ENCODE assay signal across 33 mouse cellular contexts in the genomic region with DNA sequence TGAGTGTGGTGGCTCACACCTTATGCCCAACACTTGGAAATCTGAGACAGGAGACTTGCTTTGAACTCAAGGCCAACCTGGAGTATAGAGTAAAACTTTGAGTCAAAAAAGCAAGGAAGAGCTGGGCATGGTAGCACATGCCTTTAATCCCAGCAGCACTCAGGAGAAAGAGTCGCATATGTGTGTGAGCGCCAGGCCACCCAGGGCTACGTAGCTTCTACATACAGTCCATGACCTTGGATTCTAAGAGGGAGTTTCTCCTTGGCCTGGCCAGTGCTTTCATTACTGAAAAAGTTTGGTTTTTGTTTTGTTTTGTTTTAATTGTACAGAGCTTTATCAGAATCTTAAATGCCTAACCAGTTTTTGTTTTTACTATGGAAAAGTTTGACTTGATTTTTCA. TPM values are rescaled to one million over a fixed set of nuclear protein-coding genes. Genes with fewer than 3 reads are reported as not detected.
A peak's percentile ranks its signal among the peaks of the same experiment; 100 is the strongest.
DNase-seq lines count a peak whose midpoint lies in the region; ATAC-seq and TF ChIP-seq lines count a peak whose summit lies in the region.
"Had no signal": no experiment of that assay in that cellular context is flagged by ENCODE, and none has a peak within 500 bp of the region (broad histone marks: within the 10 kb centered on the region; RNA-seq: fewer than 3 reads in every experiment).

No protein-coding gene starts in this region.

- H3K4me2 ChIP-seq in kidney, postnatal 0 days (ENCODE audit: low read length): no peak overlapping the region
- no peak overlapping the region for H3K4me2 ChIP-seq in kidney, embryonic 15.5 days
- H3K4me2 ChIP-seq in forebrain, embryonic 13.5 days: no peak overlapping the region
- H3K4me2 ChIP-seq: embryonic facial prominence, embryonic 12.5 days; embryonic facial prominence, embryonic 15.5 days; forebrain, embryonic 15.5 days; heart, embryonic 13.5 days; hindbrain, embryonic 13.5 days; intestine, embryonic 15.5 days had no signal

- no peak for ATAC-seq in kidney, postnatal 0 days (replicated peaks; ENCODE audit: low FRiP score, low read depth)
- no peak for ATAC-seq in kidney, embryonic 15.5 days (replicated peaks; ENCODE audit: low FRiP score)
- no peak for ATAC-seq in forebrain, embryonic 13.5 days
- ATAC-seq: activated CD4-positive, CD25-positive, alpha-beta regulatory T cell, adult 4 months; CD4-positive, CD25-positive, alpha-beta regulatory T cell, adult 4 months; forebrain, embryonic 15.5 days; hindbrain, embryonic 16.5 days; intestine, embryonic 15.5 days had no signal

- 67% methylated on average over 3 of the region's 3 CpGs for WGBS in kidney, postnatal 0 days
- 76% methylated on average over 3 of the region's 3 CpGs for WGBS in kidney, embryonic 15.5 days
- 96% methylated on average over 3 of the region's 3 CpGs for whole genome bisulfite sequencing in forebrain, embryonic 13.5 days

- H3K9ac ChIP-seq in kidney, postnatal 0 days (ENCODE audit: low read depth, low read length): no peak overlapping the region
- H3K9ac ChIP-seq in kidney, embryonic 15.5 days: no peak overlapping the region
- no peak overlapping the region for H3K9ac ChIP-seq in forebrain, embryonic 13.5 days
- H3K9ac ChIP-seq: embryonic facial prominence, embryonic 12.5 days; embryonic facial prominence, embryonic 15.5 days; forebrain, embryonic 15.5 days; heart, embryonic 13.5 days; hindbrain, embryonic 13.5 days; intestine, embryonic 15.5 days had no signal

- H3K27me3 ChIP-seq in kidney, postnatal 0 days (ENCODE audit: insufficient read depth, low read length): no peaks in the 10 kb centered on the region
- H3K27me3 ChIP-seq in kidney, embryonic 15.5 days: no peaks in the 10 kb centered on the region
- no peaks in the 10 kb centered on the region for H3K27me3 ChIP-seq in forebrain, embryonic 13.5 days
- H3K27me3 ChIP-seq: embryonic facial prominence, embryonic 12.5 days; embryonic facial prominence, embryonic 15.5 days; forebrain, embryonic 15.5 days; heart, embryonic 13.5 days; hindbrain, embryonic 13.5 days; intestine, embryonic 15.5 days had no signal

- peaks cover 18% of the 10 kb centered on the region; the same call in 1 of the 2 replicates for H3K36me3 ChIP-seq in kidney, postnatal 0 days (ENCODE audit: insufficient read depth, low read length)
- peaks cover 57% of the 10 kb centered on the region for H3K36me3 ChIP-seq in kidney, embryonic 15.5 days
- H3K36me3 ChIP-seq in forebrain, embryonic 13.5 days (ENCODE audit: poor library complexity, severe bottlenecking): peaks cover 32% of the 10 kb centered on the region
- H3K36me3 ChIP-seq: intestine, embryonic 15.5 days had no signal

- H3K9me3 ChIP-seq in kidney, postnatal 0 days (replicated peaks; ENCODE audit: low read length): no peaks in the 10 kb centered on the region
- H3K9me3 ChIP-seq in kidney, embryonic 15.5 days (replicated peaks): no peaks in the 10 kb centered on the region
- no peaks in the 10 kb centered on the region for H3K9me3 ChIP-seq in forebrain, embryonic 13.5 days (replicated peaks)
- H3K9me3 ChIP-seq: embryonic facial prominence, embryonic 12.5 days; embryonic facial prominence, embryonic 15.5 days; forebrain, embryonic 15.5 days; heart, embryonic 10.5 days; heart, embryonic 13.5 days; hindbrain, embryonic 10.5 days; hindbrain, embryonic 13.5 days; intestine, embryonic 15.5 days had no signal

- no peak overlapping the region for H3K4me3 ChIP-seq in kidney, postnatal 0 days (replicated peaks; ENCODE audit: low read depth, low read length)
- H3K4me3 ChIP-seq in kidney, embryonic 15.5 days (replicated peaks): no peak overlapping the region
- no peak overlapping the region for H3K4me3 ChIP-seq in forebrain, embryonic 13.5 days
- H3K4me3 ChIP-seq: embryonic facial prominence, embryonic 12.5 days; embryonic facial prominence, embryonic 15.5 days; forebrain, embryonic 15.5 days; heart, adult 2 months; heart, embryonic 10.5 days; heart, embryonic 13.5 days; hindbrain, embryonic 10.5 days; hindbrain, embryonic 13.5 days; intestine, embryonic 15.5 days had no signal

- no peak for TF ChIP-seq CTCF in kidney, postnatal 0 days (IDR thresholded peaks at IDR 0.05; ENCODE audit: low read depth)

- no peak overlapping the region for H3K27ac ChIP-seq in kidney, postnatal 0 days
- no peak overlapping the region for H3K27ac ChIP-seq in kidney, embryonic 15.5 days
- H3K27ac ChIP-seq in forebrain, embryonic 13.5 days: no peak overlapping the region
- H3K27ac ChIP-seq: embryonic facial prominence, embryonic 12.5 days; embryonic facial prominence, embryonic 15.5 days; forebrain, embryonic 15.5 days; heart, adult 2 months; heart, embryonic 10.5 days; heart, embryonic 13.5 days; hindbrain, embryonic 10.5 days; hindbrain, embryonic 13.5 days; intestine, embryonic 15.5 days had no signal

- DNase-seq in adrenal gland, adult 8-10 months: peak; percentile 9
- DNase-seq in adrenal gland, postnatal 25 days: no peak
- peak; percentile 18 for DNase-seq in kidney, postnatal 0 days (ENCODE audit: low spot score)
- peak; percentile 10 for DNase-seq in adrenal gland, postnatal 10 days
- DNase-seq: cerebellum, adult 11 months; cerebellum, adult 2 months; cerebellum, adult 9-11 months; cerebellum, postnatal 25 days; gastrocnemius, postnatal 10 days; gastrocnemius, postnatal 36 days; heart, adult 2 months; heart, postnatal 36 days; kidney, adult 11 months had no signal

- H3K4me1 ChIP-seq in kidney, postnatal 0 days (replicated peaks; ENCODE audit: insufficient read depth, low read length): no peaks in the 10 kb centered on the region; the same call in 1 of the 2 replicates
- peaks cover 6% of the 10 kb centered on the region; the same call in 1 of the 2 replicates for H3K4me1 ChIP-seq in kidney, embryonic 15.5 days
- no peaks in the 10 kb centered on the region for H3K4me1 ChIP-seq in forebrain, embryonic 13.5 days
- H3K4me1 ChIP-seq: embryonic facial prominence, embryonic 12.5 days; embryonic facial prominence, embryonic 15.5 days; forebrain, embryonic 15.5 days; heart, embryonic 10.5 days; hindbrain, embryonic 10.5 days; hindbrain, embryonic 13.5 days; intestine, embryonic 15.5 days had no signal

RNA-seq across cellular contexts. Expression of gene Mff, which starts 19.3 kb away (rescaled TPM):
- 100 to 1,000 TPM; 124 to 153 (median 137) TPM for total RNA-seq in adrenal gland, adult 8-10 months (2022)
- 125 and 146 TPM in 2 replicates for total RNA-seq in adrenal gland, postnatal 25 days (2021)
- polyA plus RNA-seq in kidney, postnatal 0 days (2015; fragmentation: Nextera tagmentation; extraction: Ambion mirVana): 268 and 273 TPM in 2 replicates
- polyA plus RNA-seq in kidney, embryonic 15.5 days (2015; fragmentation: Nextera tagmentation; extraction: Ambion mirVana): 217 and 235 TPM in 2 replicates
- 100 to 1,000 TPM; 135 to 162 TPM for total RNA-seq in adrenal gland, postnatal 10 days (2021)
- 336 and 349 TPM in 2 replicates for polyA plus RNA-seq in forebrain, embryonic 13.5 days (2015; fragmentation: Nextera tagmentation; extraction: Ambion mirVana)

RNA-seq across cellular contexts. Expression of gene Tm4sf20, which starts 24.3 kb away (rescaled TPM):
- not detected for total RNA-seq in adrenal gland, adult 8-10 months (2022)
- not detected in 2 replicates for total RNA-seq in adrenal gland, postnatal 25 days (2021)
- polyA plus RNA-seq in kidney, postnatal 0 days (2015; fragmentation: Nextera tagmentation; extraction: Ambion mirVana): 0.53 and 0.61 TPM in 2 replicates
- polyA plus RNA-seq in kidney, embryonic 15.5 days (2015; fragmentation: Nextera tagmentation; extraction: Ambion mirVana): 1.7 and 2.7 TPM in 2 replicates
- total RNA-seq in adrenal gland, postnatal 10 days (2021): not detected
- 0.20 and 0.36 TPM in 2 replicates for polyA plus RNA-seq in forebrain, embryonic 13.5 days (2015; fragmentation: Nextera tagmentation; extraction: Ambion mirVana)
- total RNA-seq: adrenal gland, postnatal 36 days; common myeloid progenitor, adult 5-6 weeks; gastrocnemius, postnatal 10 days; gastrocnemius, postnatal 36 days; granulocyte monocyte progenitor cell, adult 5-6 weeks; heart, adult 2 months; heart, postnatal 36 days; MEL had no signal
- polyA plus RNA-seq: C2C12; cerebellum, adult 2 months; embryonic facial prominence, embryonic 12.5 days; forebrain, embryonic 15.5 days; heart, adult 2 months; heart, embryonic 10.5 days; heart, embryonic 13.5 days; heart, postnatal 0 days; hindbrain, embryonic 13.5 days; hindbrain, embryonic 16.5 days had no signal

RNA-seq across cellular contexts. Expression of gene Gm47791, which starts 27.1 kb away (rescaled TPM):
- not detected for total RNA-seq in adrenal gland, adult 8-10 months (2022)
- total RNA-seq in adrenal gland, postnatal 25 days (2021): not detected in 2 replicates
- not detected in 2 replicates for polyA plus RNA-seq in kidney, postnatal 0 days (2015; fragmentation: Nextera tagmentation; extraction: Ambion mirVana)
- polyA plus RNA-seq in kidney, embryonic 15.5 days (2015; fragmentation: Nextera tagmentation; extraction: Ambion mirVana): not detected in 2 replicates
- not detected for total RNA-seq in adrenal gland, postnatal 10 days (2021)
- polyA plus RNA-seq in forebrain, embryonic 13.5 days (2015; fragmentation: Nextera tagmentation; extraction: Ambion mirVana): not detected in 2 replicates
- total RNA-seq: adrenal gland, postnatal 36 days; common myeloid progenitor, adult 5-6 weeks; gastrocnemius, postnatal 10 days; gastrocnemius, postnatal 36 days; granulocyte monocyte progenitor cell, adult 5-6 weeks; heart, adult 2 months; heart, postnatal 36 days; MEL had no signal
- polyA plus RNA-seq: activated CD4-positive, CD25-positive, alpha-beta regulatory T cell, adult 4 months; C2C12; CD4-positive, CD25-positive, alpha-beta regulatory T cell, adult 4 months; cerebellum, adult 2 months; embryonic facial prominence, embryonic 12.5 days; forebrain, embryonic 11.5 days; forebrain, embryonic 15.5 days; heart, adult 2 months; heart, embryonic 10.5 days; heart, embryonic 13.5 days; heart, postnatal 0 days; hindbrain, embryonic 10.5 days; hindbrain, embryonic 13.5 days; hindbrain, embryonic 16.5 days; intestine, embryonic 15.5 days had no signal
